Comparison of ENCODE assay signal across 10 mouse cellular contexts in the genomic region with DNA sequence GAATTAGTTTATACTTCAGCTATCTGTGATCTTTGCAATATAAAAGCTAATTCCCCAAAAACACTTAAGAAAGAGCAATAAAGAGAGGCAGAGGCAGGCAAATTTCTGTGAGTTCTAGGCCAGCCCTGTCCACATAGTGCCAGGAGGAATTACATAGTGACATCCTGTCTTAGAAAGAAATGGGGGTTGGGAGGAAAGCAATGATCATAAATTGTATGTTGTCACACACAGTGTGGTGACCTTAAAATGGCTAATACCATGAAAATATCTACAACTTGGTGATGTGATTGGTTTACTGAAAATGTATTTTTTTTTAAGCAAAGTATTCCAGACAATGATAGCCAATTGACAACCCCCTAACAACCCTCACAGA. TPM values are rescaled to one million over a fixed set of nuclear protein-coding genes. Genes with fewer than 3 reads are reported as not detected.
A peak's percentile ranks its signal among the peaks of the same experiment; 100 is the strongest.
DNase-seq lines count a peak whose midpoint lies in the region; ATAC-seq and TF ChIP-seq lines count a peak whose summit lies in the region.
"Had no signal": no experiment of that assay in that cellular context is flagged by ENCODE, and none has a peak within 500 bp of the region (broad histone marks: within the 10 kb centered on the region; RNA-seq: fewer than 3 reads in every experiment).

No protein-coding gene starts in this region.

- TF ChIP-seq CTCF in forebrain, postnatal 0 days (IDR thresholded peaks at IDR 0.05; ENCODE audit: low read depth), result no peak
- TF ChIP-seq CTCF in kidney, postnatal 0 days (IDR thresholded peaks at IDR 0.05; ENCODE audit: low read depth), result no peak

- DNase-seq in forebrain, embryonic 10.5 days (ENCODE audit: extremely low spot score, low spot score), result no peak
- DNase-seq in forebrain, postnatal 0 days, result no peak
- peak; percentile 58 for DNase-seq in kidney, postnatal 0 days (ENCODE audit: low spot score)
- no peak for DNase-seq in kidney, adult 18-20 months
- no peak for DNase-seq in cerebellum, postnatal 10 days
- no peak for DNase-seq in cerebellum, postnatal 4 days (ENCODE audit: low spot score in 2 of 2)
- DNase-seq: spleen, adult 18-20 months had no signal

- H3K36me3 ChIP-seq in forebrain, embryonic 10.5 days (replicated peaks), result no peaks in the 10 kb centered on the region
- no peaks in the 10 kb centered on the region for H3K36me3 ChIP-seq in forebrain, postnatal 0 days (ENCODE audit: insufficient read depth)
- H3K36me3 ChIP-seq in kidney, postnatal 0 days (ENCODE audit: insufficient read depth, low read length), result no peaks in the 10 kb centered on the region
- H3K36me3 ChIP-seq in heart, embryonic 16.5 days (ENCODE audit: control insufficient read depth, insufficient read depth), result no peaks in the 10 kb centered on the region
- H3K36me3 ChIP-seq in macrophage (ENCODE audit: inconsistent target), result no peaks in the 10 kb centered on the region

- no peaks in the 10 kb centered on the region for H3K27me3 ChIP-seq in forebrain, embryonic 10.5 days (ENCODE audit: poor library complexity, severe bottlenecking)
- H3K27me3 ChIP-seq in forebrain, postnatal 0 days (ENCODE audit: insufficient read depth, low read length), result no peaks in the 10 kb centered on the region
- no peaks in the 10 kb centered on the region for H3K27me3 ChIP-seq in kidney, postnatal 0 days (ENCODE audit: insufficient read depth, low read length)
- no peaks in the 10 kb centered on the region for H3K27me3 ChIP-seq in heart, embryonic 16.5 days (ENCODE audit: control insufficient read depth, insufficient read depth, low read length)

- no peak for ATAC-seq in forebrain, postnatal 0 days
- ATAC-seq in kidney, postnatal 0 days (replicated peaks; ENCODE audit: low FRiP score, low read depth), result no peak
- no peak for ATAC-seq in heart, embryonic 16.5 days (replicated peaks; ENCODE audit: extremely low read depth, insufficient read depth, low FRiP score)

- H3K4me3 ChIP-seq in forebrain, embryonic 10.5 days, result no peak overlapping the region
- no peak overlapping the region for H3K4me3 ChIP-seq in forebrain, postnatal 0 days (ENCODE audit: low read depth, low read length)
- H3K4me3 ChIP-seq in kidney, postnatal 0 days (replicated peaks; ENCODE audit: low read depth, low read length), result 0 out of 2 replicates have a peak overlapping the region, but pooled peaks have one; percentile 25
- H3K4me3 ChIP-seq in heart, embryonic 16.5 days (ENCODE audit: low read length), result no peak overlapping the region
- H3K4me3 ChIP-seq in macrophage (ENCODE audit: inconsistent target), result no peak overlapping the region

- peaks cover 31% of the 10 kb centered on the region for H3K4me1 ChIP-seq in forebrain, embryonic 10.5 days
- H3K4me1 ChIP-seq in forebrain, postnatal 0 days (ENCODE audit: insufficient read depth), result no peaks in the 10 kb centered on the region
- H3K4me1 ChIP-seq in kidney, postnatal 0 days (replicated peaks; ENCODE audit: insufficient read depth, low read length), result peaks cover 29% of the 10 kb centered on the region
- H3K4me1 ChIP-seq in heart, embryonic 16.5 days (ENCODE audit: control insufficient read depth, insufficient read depth, low read length), result peaks cover 55% of the 10 kb centered on the region

- no peaks in the 10 kb centered on the region for H3K79me2 ChIP-seq in macrophage (ENCODE audit: inconsistent target)

- H3K4me2 ChIP-seq in forebrain, postnatal 0 days (ENCODE audit: low read depth), result no peak overlapping the region
- peak overlapping the region; percentile 56; the same call in 1 of the 2 replicates for H3K4me2 ChIP-seq in kidney, postnatal 0 days (ENCODE audit: low read length)
- H3K4me2 ChIP-seq in heart, embryonic 16.5 days (ENCODE audit: low read depth, low read length), result peak overlapping the region; percentile 53; the same call in 1 of the 2 replicates

- H3K9me3 ChIP-seq in forebrain, embryonic 10.5 days, result no peaks in the 10 kb centered on the region
- H3K9me3 ChIP-seq in forebrain, postnatal 0 days (ENCODE audit: low read length), result no peaks in the 10 kb centered on the region
- H3K9me3 ChIP-seq in kidney, postnatal 0 days (replicated peaks; ENCODE audit: low read length), result no peaks in the 10 kb centered on the region
- no peaks in the 10 kb centered on the region for H3K9me3 ChIP-seq in heart, embryonic 16.5 days (replicated peaks; ENCODE audit: control insufficient read depth, low read length)

- peak overlapping the region; percentile 66; the same call in 1 of the 2 replicates for H3K27ac ChIP-seq in forebrain, embryonic 10.5 days
- no peak overlapping the region for H3K27ac ChIP-seq in forebrain, postnatal 0 days (ENCODE audit: low read depth, low read length)
- H3K27ac ChIP-seq in kidney, postnatal 0 days, result peak overlapping the region; percentile 92
- peak overlapping the region; percentile 90 for H3K27ac ChIP-seq in heart, embryonic 16.5 days (ENCODE audit: low read length)
- H3K27ac ChIP-seq in macrophage, result peak overlapping the region; percentile 54; the same call in 1 of the 2 replicates

- H3K9ac ChIP-seq in forebrain, postnatal 0 days, result no peak overlapping the region
- H3K9ac ChIP-seq in kidney, postnatal 0 days (ENCODE audit: low read depth, low read length), result no peak overlapping the region; the same call in 1 of the 2 replicates
- H3K9ac ChIP-seq in heart, embryonic 16.5 days (ENCODE audit: low read length), result no peak overlapping the region; the same call in 1 of the 2 replicates

RNA-seq across cellular contexts. Expression of a gene that starts 41.6 kb away (rescaled TPM):
- polyA plus RNA-seq in forebrain, embryonic 10.5 days (2016; fragmentation: Nextera tagmentation; extraction: Ambion mirVana), result 24.4 and 25.5 TPM in 2 replicates
- 20.5 and 24.8 TPM in 2 replicates for total RNA-seq in forebrain, postnatal 0 days (2014; rRNA removed)
- 19.6 and 21.9 TPM in 2 replicates for polyA plus RNA-seq in forebrain, postnatal 0 days (2015; fragmentation: Nextera tagmentation; extraction: Ambion mirVana)
- polyA plus RNA-seq in kidney, postnatal 0 days (2015; fragmentation: Nextera tagmentation; extraction: Ambion mirVana), result 22.5 and 23.1 TPM in 2 replicates
- 18.5 and 20.1 TPM in 2 replicates for polyA plus RNA-seq in heart, embryonic 16.5 days (2015; fragmentation: Nextera tagmentation; extraction: Ambion mirVana)
- total RNA-seq in macrophage (2018; cell fraction: chromatin; rRNA removed), result 10 to 100 TPM in 18 of 26 experiments, 1 to 10 TPM in 8; 3.5 to 42.6 (median 15.7) TPM
- total RNA-seq in macrophage (2018; cell fraction: cytosol; rRNA removed), result 10 to 100 TPM in 8 of 26 experiments, 1 to 10 TPM in 18; 3.0 to 14.3 (median 9.1) TPM
- 10 to 100 TPM in 14 of 26 experiments, 1 to 10 TPM in 12; 2.6 to 39.4 (median 12.5) TPM for total RNA-seq in macrophage (2018; cell fraction: nucleus; rRNA removed)
- 8.0 to 12.3 TPM (median 8.9 TPM) in 3 replicates for polyA plus RNA-seq in macrophage (2018)

RNA-seq across cellular contexts. Expression of a gene that starts 46.3 kb away (rescaled TPM):
- 305 and 358 TPM in 2 replicates for polyA plus RNA-seq in forebrain, embryonic 10.5 days (2016; fragmentation: Nextera tagmentation; extraction: Ambion mirVana)
- 45.7 and 49.3 TPM in 2 replicates for total RNA-seq in forebrain, postnatal 0 days (2014; rRNA removed)
- polyA plus RNA-seq in forebrain, postnatal 0 days (2015; fragmentation: Nextera tagmentation; extraction: Ambion mirVana), result 340 and 351 TPM in 2 replicates
- polyA plus RNA-seq in kidney, postnatal 0 days (2015; fragmentation: Nextera tagmentation; extraction: Ambion mirVana), result 488 and 506 TPM in 2 replicates
- 149 and 264 TPM in 2 replicates for polyA plus RNA-seq in heart, embryonic 16.5 days (2015; fragmentation: Nextera tagmentation; extraction: Ambion mirVana)
- total RNA-seq in macrophage (2018; cell fraction: chromatin; rRNA removed), result 10 to 100 TPM; 15.1 to 57.1 (median 29.5) TPM
- total RNA-seq in macrophage (2018; cell fraction: cytosol; rRNA removed), result 100 to 1,000 TPM; 159 to 254 (median 209) TPM
- 100 to 1,000 TPM in 6 of 26 experiments, 10 to 100 TPM in 20; 44.0 to 133 (median 80.2) TPM for total RNA-seq in macrophage (2018; cell fraction: nucleus; rRNA removed)
- 129 to 213 TPM (median 209 TPM) in 3 replicates for polyA plus RNA-seq in macrophage (2018)

RNA-seq across cellular contexts. Expression of a gene that starts 53.3 kb away (rescaled TPM):
- polyA plus RNA-seq in forebrain, embryonic 10.5 days (2016; fragmentation: Nextera tagmentation; extraction: Ambion mirVana), result 0.83 TPM in 1 of 2 replicates, not detected in the other
- total RNA-seq in forebrain, postnatal 0 days (2014; rRNA removed), result not detected in 2 replicates
- 0.67 and 2.0 TPM in 2 replicates for polyA plus RNA-seq in forebrain, postnatal 0 days (2015; fragmentation: Nextera tagmentation; extraction: Ambion mirVana)
- not detected in 2 replicates for polyA plus RNA-seq in kidney, postnatal 0 days (2015; fragmentation: Nextera tagmentation; extraction: Ambion mirVana)
- polyA plus RNA-seq in heart, embryonic 16.5 days (2015; fragmentation: Nextera tagmentation; extraction: Ambion mirVana), result 0.46 and 0.47 TPM in 2 replicates
- 1 to 10 TPM in 9 of 26 experiments, not detected in 17; 1.1 to 4.0 (median 2.0) TPM for total RNA-seq in macrophage (2018; cell fraction: chromatin; rRNA removed)
- total RNA-seq in macrophage (2018; cell fraction: cytosol; rRNA removed), result under 1 TPM in 2 of 26 experiments, not detected in 24; 0.20 to 0.31 TPM
- 1 to 10 TPM in 2 of 26 experiments, under 1 TPM in 1, not detected in 23; 0.78 to 2.1 (median 1.0) TPM for total RNA-seq in macrophage (2018; cell fraction: nucleus; rRNA removed)
- polyA plus RNA-seq in macrophage (2018), result not detected in 3 replicates
- total RNA-seq: gastrocnemius, postnatal 10 days had no signal
